Mouse (Mus musculus) testis, adult 2 months (tissue): ENCODE data around the gene Nos3. TPM values are rescaled to one million over a fixed set of nuclear protein-coding genes. Genes with fewer than 3 reads are reported as not detected.
A peak's percentile ranks its signal among the peaks of the same experiment; 100 is the strongest.

ENCODE experiments used
- H3K27ac ChIP-seq: fragments of 200-500 bp; 2 replicates; pipeline ENCODE4 v1.5.1; 2012; ENCODE audit warnings: low read depth, low read length; ENCODE audit not compliant: control insufficient read depth, insufficient read depth
- H3K27me3 ChIP-seq: fragments of 200-500 bp; 2 replicates; pipeline ENCODE4 v1.6.1; 2012; ENCODE audit warnings: mild to moderate bottlenecking, low read length, moderate library complexity; ENCODE audit not compliant: control insufficient read depth, insufficient read depth
- H3K36me3 ChIP-seq: fragments of 200-500 bp; 2 replicates; pipeline ENCODE4 v1.6.1; 2012; ENCODE audit warnings: mild to moderate bottlenecking, low read length; ENCODE audit not compliant: control insufficient read depth, insufficient read depth
- H3K4me1 ChIP-seq: fragments of 200-500 bp; 2 replicates; pipeline ENCODE4 v1.6.1; 2012; ENCODE audit warnings: low read length; ENCODE audit not compliant: control insufficient read depth, insufficient read depth
- H3K4me3 ChIP-seq: fragments of 200-500 bp; 2 replicates; pipeline ENCODE4 v1.5.1; 2012; ENCODE audit warnings: low read depth, mild to moderate bottlenecking, low read length, moderate library complexity, mixed read lengths; ENCODE audit not compliant: control insufficient read depth
- CTCF ChIP-seq: fragments of 200-500 bp; IDR thresholded peaks from 2 replicates; pipeline ENCODE4 v1.5.1; 2012; ENCODE audit warnings: low read depth, mild to moderate bottlenecking, inconsistent platforms, low read length, moderate library complexity; ENCODE audit not compliant: control insufficient read depth, insufficient read depth, insufficient replicate concordance
- POLR2A ChIP-seq: fragments of 200-500 bp; IDR thresholded peaks from 2 replicates; pipeline ENCODE4 v1.6.1; 2012; ENCODE audit warnings: low read depth, mild to moderate bottlenecking, inconsistent platforms, low read length, moderate library complexity; ENCODE audit not compliant: control insufficient read depth
- polyA plus RNA-seq: library from polyadenylated mRNA; depleted of rRNA; stranded (reverse); fragments of >200 nt; gene quantifications from 2 replicates; pipeline ENCODE4 v1.2.3, GENCODE M21; 2012

Gene Nos3
- polyA plus RNA-seq, 1 experiment = 2.2 TPM

- no peaks in the 10 kb centered on the region for H3K36me3 ChIP-seq
- H3K27ac ChIP-seq = peak overlapping the region; percentile 96
- H3K27me3 ChIP-seq = no peaks in the 10 kb centered on the region
- H3K4me1 ChIP-seq = peaks cover 33% of the 10 kb centered on the region
- peak overlapping the region; percentile 91 for H3K4me3 ChIP-seq
- no peak for TF ChIP-seq POLR2A
- TF ChIP-seq CTCF = no peak
Observed at GRCm38 (mm10) chr5:24352251-24352859, 12.3 kb upstream of the Nos3 start.

DNA sequence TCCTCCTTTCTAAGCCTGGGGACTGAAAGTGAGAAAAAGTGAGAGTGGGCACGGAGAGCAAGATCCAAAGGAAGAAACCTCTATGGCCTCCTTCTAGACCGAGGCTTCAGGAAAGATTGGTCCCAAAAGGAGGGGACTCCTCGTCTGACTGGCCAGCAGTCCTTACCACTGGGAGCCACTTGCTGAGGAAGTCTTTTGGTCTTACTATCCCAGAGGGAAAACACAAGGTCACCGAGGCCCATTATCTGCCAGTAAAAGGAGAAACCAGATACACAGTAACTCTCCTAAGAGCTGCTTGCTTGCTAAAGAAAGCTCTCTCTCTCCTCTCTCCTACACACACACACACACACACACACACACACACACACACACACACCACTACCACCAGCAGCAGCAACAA, 11.3 kb upstream of the Nos3 start:
- TF ChIP-seq POLR2A (peak; percentile 53; the same call in 1 of the 2 replicates), CTCF (no peak)
- peaks cover 23% of the 10 kb centered on the region for H3K4me1 ChIP-seq
- H3K36me3 ChIP-seq = no peaks in the 10 kb centered on the region
- no peak overlapping the region for H3K4me3 ChIP-seq
- H3K27ac ChIP-seq = peak overlapping the region; percentile 96
- H3K27me3 ChIP-seq = no peaks in the 10 kb centered on the region

GRCm38 (mm10) chr5:24356764-24357163, 7.8 kb upstream of the Nos3 start:
- H3K36me3 ChIP-seq = no peaks in the 10 kb centered on the region
- H3K27ac ChIP-seq = no peak overlapping the region
- no peak overlapping the region for H3K4me3 ChIP-seq
- TF ChIP-seq POLR2A = no peak
- no peak for TF ChIP-seq CTCF
- H3K27me3 ChIP-seq = no peaks in the 10 kb centered on the region
- peaks cover 22% of the 10 kb centered on the region for H3K4me1 ChIP-seq

- no peak overlapping the region for H3K27ac ChIP-seq
- H3K36me3 ChIP-seq = no peaks in the 10 kb centered on the region
- no peak for TF ChIP-seq POLR2A
- peak; percentile 44; the same call in 1 of the 2 replicates for TF ChIP-seq CTCF
- H3K4me3 ChIP-seq = no peak overlapping the region
- H3K4me1 ChIP-seq = peaks cover 20% of the 10 kb centered on the region
- no peaks in the 10 kb centered on the region for H3K27me3 ChIP-seq
Observed at GRCm38 (mm10) chr5:24357461-24357860, 7.1 kb upstream of the Nos3 start.

- H3K36me3 ChIP-seq = no peaks in the 10 kb centered on the region
- H3K4me3 ChIP-seq = no peak overlapping the region
- no peaks in the 10 kb centered on the region for H3K27me3 ChIP-seq
- TF ChIP-seq POLR2A (no peak), CTCF (peak; percentile 85; the same call in 1 of the 2 replicates)
- peaks cover 19% of the 10 kb centered on the region for H3K4me1 ChIP-seq
- no peak overlapping the region for H3K27ac ChIP-seq
Observed at GRCm38 (mm10) chr5:24360792-24361454, 3.7 kb upstream of the Nos3 start.

GRCm38 (mm10) chr5:24363467-24363866, 1.1 kb upstream of the Nos3 start:
- Histone ChIP-seq H3K27ac (no peak overlapping the region), H3K4me1 (peaks cover 15% of the 10 kb centered on the region), H3K4me3 (no peak overlapping the region), H3K36me3 (no peaks in the 10 kb centered on the region), H3K27me3 (no peaks in the 10 kb centered on the region)
- TF ChIP-seq CTCF (no peak), POLR2A (no peak)

- Histone ChIP-seq H3K4me3 (no peak overlapping the region), H3K27ac (no peak overlapping the region), H3K36me3 (no peaks in the 10 kb centered on the region), H3K27me3 (no peaks in the 10 kb centered on the region), H3K4me1 (peaks cover 15% of the 10 kb centered on the region)
- TF ChIP-seq CTCF (no peak), POLR2A (no peak)
Observed at GRCm38 (mm10) chr5:24364061-24364460, 549 bp upstream of the Nos3 start.
